Mouse (Mus musculus) brain, embryonic 14.5 days (tissue): Measurements from ENCODE around the gene Ccdc6.

Experiments used
- CTCF ChIP-seq: fragments of 200-500 bp; IDR thresholded peaks from 2 replicates; pipeline ENCODE4 v1.5.1; 2012; ENCODE audit warnings: inconsistent platforms, mild to moderate bottlenecking, moderate library complexity, borderline replicate concordance; ENCODE audit not compliant: insufficient read depth, insufficient read length; ENCODE audit errors: extremely low read depth
- POLR2A ChIP-seq: fragments of 200-500 bp; IDR thresholded peaks from 2 replicates; pipeline ENCODE4 v1.6.1; 2012; ENCODE audit warnings: mild to moderate bottlenecking, inconsistent platforms, borderline replicate concordance; ENCODE audit not compliant: poor library complexity, insufficient read depth, insufficient read length, severe bottlenecking; ENCODE audit errors: extremely low read depth

DNA sequence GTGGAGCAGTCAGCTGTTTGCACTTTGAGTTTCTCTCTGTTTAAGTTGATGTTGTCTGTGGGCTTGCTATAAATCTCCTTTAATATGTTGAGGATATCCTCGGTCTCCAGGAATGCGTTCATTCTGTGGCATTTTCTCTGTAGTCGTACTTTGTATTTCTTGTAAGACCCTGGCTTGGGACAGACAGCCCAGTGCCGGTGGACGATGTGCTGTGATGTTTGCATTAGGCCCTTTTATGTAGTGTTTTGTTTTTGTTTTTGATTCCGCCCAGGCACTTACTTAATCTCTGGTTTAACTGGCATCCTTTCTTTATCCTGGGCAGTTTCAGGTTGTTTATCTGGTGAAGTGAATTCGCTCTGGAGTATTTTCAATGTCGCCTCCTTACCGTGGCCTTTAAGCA is 22.5 kb downstream of the Ccdc6 start:
- TF ChIP-seq CTCF (no peak), POLR2A (no peak)
